Mouse (Mus musculus) limb, embryonic 15.5 days (tissue): ENCODE data around the gene Arntl2. TPM values are rescaled to one million over a fixed set of nuclear protein-coding genes. Genes with fewer than 3 reads are reported as not detected.

Experiments used
- ATAC-seq: fragments of 200-750 bp; cut with Nextera tagmentation; 2 replicates; pipeline ENCODE4 v1.8.0; 2017; ENCODE audit warnings: low read depth, moderate TSS enrichment; ENCODE audit not compliant: insufficient number of reproducible peaks, low FRiP score, low TSS enrichment
- H3K27ac ChIP-seq: fragments of 300-500 bp; sonication (generic); 2 replicates; pipeline ENCODE4 v1.5.1; 2015; ENCODE audit warnings: moderate library complexity, mild to moderate bottlenecking, inconsistent platforms
- H3K27me3 ChIP-seq: fragments of 300-500 bp; sonication (generic); 2 replicates; pipeline ENCODE4 v1.6.1; 2015; ENCODE audit warnings: inconsistent platforms
- H3K36me3 ChIP-seq: fragments of 300-500 bp; sonication (generic); 2 replicates; pipeline ENCODE4 v1.6.1; 2015; ENCODE audit warnings: inconsistent platforms
- H3K4me1 ChIP-seq: fragments of 300-500 bp; sonication (generic); 2 replicates; pipeline ENCODE4 v1.6.1; 2015; ENCODE audit warnings: inconsistent platforms
- H3K4me2 ChIP-seq: fragments of 300-500 bp; sonication (generic); 2 replicates; pipeline ENCODE4 v1.6.1; 2015; ENCODE audit warnings: mild to moderate bottlenecking, inconsistent platforms
- H3K4me3 ChIP-seq: fragments of 300-500 bp; sonication (generic); 2 replicates; pipeline ENCODE4 v1.5.1; 2015; ENCODE audit warnings: mild to moderate bottlenecking, inconsistent platforms
- H3K9ac ChIP-seq: fragments of 300-500 bp; sonication (generic); 2 replicates; pipeline ENCODE4 v1.6.1; 2015; ENCODE audit warnings: inconsistent platforms
- H3K9me3 ChIP-seq: fragments of 300-500 bp; sonication (generic); 2 replicates; pipeline ENCODE4 v1.6.1; 2016; ENCODE audit warnings: inconsistent platforms
- WGBS: fragments of 180-500 bp; shearing (Covaris S2); methylation state at CpG from one replicate; pipeline ENCODE4 v1.1.7; 2015; 5-methylcytosine and 5-hydroxymethylcytosine counted together
- polyA plus RNA-seq: library from polyadenylated mRNA; unstranded; fragments of >200 nt; fragmentation: Nextera tagmentation; extraction: Ambion mirVana; gene quantifications from 2 replicates; pipeline ENCODE4 v1.2.1, GENCODE M21; 2015

Arntl2 gene
- polyA plus RNA-seq, 1 experiment from 2014 or later: 7.9 TPM

DNA sequence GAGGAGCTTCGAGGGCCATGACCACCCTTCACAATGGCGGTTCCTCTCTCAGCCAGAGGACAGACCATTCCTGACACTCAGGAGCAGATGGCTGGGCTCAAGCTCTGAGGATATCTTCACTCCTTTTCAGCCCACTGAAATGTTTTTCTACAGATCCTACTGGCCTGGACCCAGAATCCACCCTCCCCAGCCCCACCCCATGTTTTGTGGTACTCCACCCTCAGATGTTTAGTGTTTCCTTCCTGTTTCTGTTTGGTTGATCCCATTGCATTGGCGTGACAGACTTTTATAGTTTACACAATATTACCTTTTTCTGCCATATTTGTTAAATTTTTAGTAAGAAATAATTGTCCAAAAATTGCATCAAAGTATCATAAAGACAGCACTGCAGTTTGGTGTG lies 38.5 kb downstream of the Arntl2 start:
- WGBS: 77% methylated on average over 3 of the region's 3 CpGs
- H3K9ac ChIP-seq: no peak overlapping the region
- H3K36me3 ChIP-seq: no peaks in the 10 kb centered on the region
- no peak for ATAC-seq
- no peak overlapping the region for H3K4me3 ChIP-seq
- H3K27me3 ChIP-seq: no peaks in the 10 kb centered on the region
- H3K27ac ChIP-seq: no peak overlapping the region
- no peaks in the 10 kb centered on the region for H3K4me1 ChIP-seq
- no peak overlapping the region for H3K4me2 ChIP-seq
- no peaks in the 10 kb centered on the region for H3K9me3 ChIP-seq

- Histone ChIP-seq H3K27ac (no peak overlapping the region), H3K36me3 (no peaks in the 10 kb centered on the region), H3K9me3 (no peaks in the 10 kb centered on the region), H3K4me3 (no peak overlapping the region), H3K27me3 (no peaks in the 10 kb centered on the region), H3K4me1 (no peaks in the 10 kb centered on the region), H3K9ac (no peak overlapping the region), H3K4me2 (no peak overlapping the region)
- WGBS: 20% methylated on average over 4 of the region's 4 CpGs
- ATAC-seq: no peak
Observed at GRCm38 (mm10) chr6:146835784-146836183, 39.9 kb downstream of the Arntl2 start.

- Histone ChIP-seq H3K4me2 (no peak overlapping the region), H3K9me3 (no peaks in the 10 kb centered on the region), H3K4me1 (no peaks in the 10 kb centered on the region), H3K27ac (no peak overlapping the region), H3K27me3 (no peaks in the 10 kb centered on the region), H3K4me3 (no peak overlapping the region), H3K36me3 (no peaks in the 10 kb centered on the region), H3K9ac (no peak overlapping the region)
- ATAC-seq: no peak
- WGBS: 79% methylated on average over 7 of the region's 7 CpGs
Observed at GRCm38 (mm10) chr6:146837316-146837715, 41.5 kb downstream of the Arntl2 start.

- ATAC-seq: no peak
- no peak overlapping the region for H3K4me3 ChIP-seq
- H3K27me3 ChIP-seq: no peaks in the 10 kb centered on the region
- H3K27ac ChIP-seq: no peak overlapping the region
- H3K9me3 ChIP-seq: no peaks in the 10 kb centered on the region
- no peaks in the 10 kb centered on the region for H3K4me1 ChIP-seq
- H3K9ac ChIP-seq: no peak overlapping the region
- WGBS: 93% methylated on average over 5 of the region's 5 CpGs
- no peaks in the 10 kb centered on the region for H3K36me3 ChIP-seq
- no peak overlapping the region for H3K4me2 ChIP-seq
Observed at GRCm38 (mm10) chr6:146838366-146838765, 42.5 kb downstream of the Arntl2 start.

- Histone ChIP-seq H3K4me2 (no peak overlapping the region), H3K4me1 (no peaks in the 10 kb centered on the region), H3K27me3 (no peaks in the 10 kb centered on the region), H3K9me3 (no peaks in the 10 kb centered on the region), H3K36me3 (no peaks in the 10 kb centered on the region), H3K9ac (no peak overlapping the region), H3K27ac (no peak overlapping the region), H3K4me3 (no peak overlapping the region)
- ATAC-seq: no peak
- WGBS: 89% methylated on average over 4 of the region's 4 CpGs
Observed at GRCm38 (mm10) chr6:146838863-146839262, 43.0 kb downstream of the Arntl2 start.

DNA sequence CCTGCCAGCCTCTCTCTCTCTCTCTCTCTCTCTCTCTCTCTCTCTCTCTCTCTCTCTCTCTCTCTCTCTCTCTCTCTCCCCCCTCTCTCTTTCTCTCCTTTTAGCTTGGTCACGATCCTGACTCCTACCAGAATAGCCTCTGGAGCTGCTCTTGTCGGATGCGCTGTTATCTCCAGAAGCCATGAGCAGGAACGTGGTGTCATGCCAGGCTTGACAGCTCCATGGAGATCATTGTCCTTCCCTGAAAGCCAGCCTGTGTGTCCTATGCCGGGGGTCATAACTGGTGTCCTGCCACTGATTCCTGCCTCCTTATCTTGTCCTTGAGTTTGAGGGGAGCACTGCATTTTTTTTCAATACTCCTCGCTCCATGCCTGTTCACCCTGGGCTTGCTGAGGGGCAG lies 49.0 kb downstream of the Arntl2 start:
- ATAC-seq: no peak
- H3K4me3 ChIP-seq: no peak overlapping the region
- 0 out of 2 replicates have a peak, but pooled peaks cover 3% of the 10 kb centered on the region for H3K4me1 ChIP-seq
- H3K27ac ChIP-seq: no peak overlapping the region
- H3K9ac ChIP-seq: no peak overlapping the region
- H3K27me3 ChIP-seq: no peaks in the 10 kb centered on the region
- WGBS: 81% methylated on average over 6 of the region's 6 CpGs
- H3K36me3 ChIP-seq: no peaks in the 10 kb centered on the region
- no peak overlapping the region for H3K4me2 ChIP-seq
- H3K9me3 ChIP-seq: no peaks in the 10 kb centered on the region

DNA sequence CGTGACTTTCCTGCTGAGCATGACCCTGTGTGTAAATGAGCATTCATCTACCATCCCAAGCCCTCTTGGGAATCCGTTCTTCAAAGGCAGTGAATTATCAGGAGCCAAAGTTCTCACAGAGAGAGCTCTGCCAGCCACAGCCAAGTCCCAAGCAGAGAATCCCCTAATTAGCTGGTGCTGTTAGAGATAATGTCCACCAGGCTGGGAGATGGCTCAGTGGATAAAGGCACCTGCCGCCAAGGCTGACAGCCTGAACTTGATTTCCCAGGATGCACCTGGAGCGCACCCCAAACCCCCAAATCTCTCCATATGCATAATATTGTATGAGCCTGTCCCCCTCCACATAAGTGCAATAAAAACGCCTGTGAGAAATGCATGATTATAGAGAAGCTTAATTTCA lies 49.5 kb downstream of the Arntl2 start:
- Histone ChIP-seq H3K9ac (no peak overlapping the region), H3K9me3 (no peaks in the 10 kb centered on the region), H3K4me2 (no peak overlapping the region), H3K4me1 (0 out of 2 replicates have a peak, but pooled peaks cover 3% of the 10 kb centered on the region), H3K27ac (no peak overlapping the region), H3K27me3 (no peaks in the 10 kb centered on the region), H3K4me3 (no peak overlapping the region), H3K36me3 (no peaks in the 10 kb centered on the region)
- 77% methylated on average over 5 of the region's 5 CpGs for WGBS
- no peak for ATAC-seq

- 79% methylated on average over 15 of the region's 15 CpGs for WGBS
Observed at GRCm38 (mm10) chr6:146845961-146846750, 50.3 kb downstream of the Arntl2 start.

GRCm38 (mm10) chr6:146847402-146847801 lies 51.5 kb downstream of the Arntl2 start:
- Histone ChIP-seq H3K4me3 (no peak overlapping the region), H3K9ac (no peak overlapping the region), H3K4me2 (no peak overlapping the region), H3K27ac (no peak overlapping the region), H3K4me1 (0 out of 2 replicates have a peak, but pooled peaks cover 3% of the 10 kb centered on the region), H3K9me3 (no peaks in the 10 kb centered on the region), H3K36me3 (no peaks in the 10 kb centered on the region), H3K27me3 (no peaks in the 10 kb centered on the region)
- ATAC-seq: no peak
- 61% methylated on average over 3 of the region's 3 CpGs for WGBS

More at GRCm38 (mm10) chr6:146845961-146846750, 50.3 kb downstream of the Arntl2 start:
- no peak for ATAC-seq
- no peak overlapping the region for H3K27ac ChIP-seq
- no peak overlapping the region for H3K4me2 ChIP-seq
- no peaks in the 10 kb centered on the region for H3K27me3 ChIP-seq
- no peaks in the 10 kb centered on the region for H3K9me3 ChIP-seq
- H3K36me3 ChIP-seq: no peaks in the 10 kb centered on the region
- no peak overlapping the region for H3K9ac ChIP-seq
- 0 out of 2 replicates have a peak, but pooled peaks cover 3% of the 10 kb centered on the region for H3K4me1 ChIP-seq
- H3K4me3 ChIP-seq: no peak overlapping the region

GRCm38 (mm10) chr6:146848281-146848680 lies 52.4 kb downstream of the Arntl2 start:
- H3K4me1 ChIP-seq: peaks cover 9% of the 10 kb centered on the region; the same call in 1 of the 2 replicates
- WGBS: 87% methylated on average over 3 of the region's 3 CpGs
- no peak for ATAC-seq

DNA sequence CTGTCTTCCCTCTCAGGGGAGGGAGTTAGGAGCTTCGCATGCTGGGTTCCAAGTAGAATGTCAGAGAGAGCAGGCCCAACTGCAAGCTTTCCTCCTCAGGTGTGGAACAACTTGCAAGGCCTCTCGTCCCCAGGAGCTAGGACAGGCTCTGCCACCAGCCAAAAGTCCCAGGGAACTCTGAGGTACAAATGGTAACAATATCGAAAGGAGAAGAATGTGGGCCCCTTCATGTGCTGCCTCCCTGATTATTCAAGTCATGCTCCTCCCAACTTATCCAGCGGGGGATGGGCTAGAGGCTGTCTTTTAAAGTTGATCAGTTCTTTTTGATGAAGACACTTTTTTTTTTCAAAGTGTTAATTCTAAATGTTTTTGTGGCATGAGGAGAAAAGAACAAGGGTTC lies 54.2 kb downstream of the Arntl2 start, which contains the start of gene Smco2:
Gene Smco2 (plus strand): TSS at position 55 of the 400 bp plus-strand sequence.
- no peaks in the 10 kb centered on the region for H3K27me3 ChIP-seq
- no peak for ATAC-seq
- H3K27ac ChIP-seq: no peak within 1 kb of the TSS
- no peaks in the 10 kb centered on the region for H3K36me3 ChIP-seq
- H3K9me3 ChIP-seq: no peaks in the 10 kb centered on the region
- no peak within 1 kb of the TSS for H3K4me3 ChIP-seq
- no peak within 1 kb of the TSS for H3K9ac ChIP-seq
- peaks cover 16% of the 10 kb centered on the region; the same call in 1 of the 2 replicates for H3K4me1 ChIP-seq
- WGBS: 76% methylated on average over 4 of the region's 4 CpGs
- H3K4me2 ChIP-seq: no peak within 1 kb of the TSS

More at GRCm38 (mm10) chr6:146848281-146848680, 52.4 kb downstream of the Arntl2 start:
- H3K36me3 ChIP-seq: no peaks in the 10 kb centered on the region
- no peak overlapping the region for H3K27ac ChIP-seq
- no peak overlapping the region for H3K4me3 ChIP-seq
- no peaks in the 10 kb centered on the region for H3K9me3 ChIP-seq
- no peaks in the 10 kb centered on the region for H3K27me3 ChIP-seq
- no peak overlapping the region for H3K4me2 ChIP-seq
- H3K9ac ChIP-seq: no peak overlapping the region

DNA sequence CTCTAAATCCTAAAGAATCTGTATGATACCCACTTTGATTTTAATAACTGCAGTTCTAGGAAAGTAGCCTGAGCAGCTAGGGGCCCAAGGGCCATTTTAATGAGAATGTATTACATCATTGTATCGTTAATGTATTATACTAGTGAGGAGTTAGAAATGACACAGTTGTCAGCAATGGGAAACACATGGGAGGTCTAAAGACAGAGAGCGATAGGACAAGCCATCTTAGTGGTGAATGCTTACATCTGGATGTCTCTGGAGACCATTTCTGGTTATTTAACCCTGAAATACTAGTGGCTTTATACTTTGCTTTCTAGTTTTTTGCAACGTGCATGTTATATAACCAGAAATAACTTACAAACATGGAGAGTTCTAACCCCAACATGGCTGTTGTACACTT lies 56.1 kb downstream of the Arntl2 start:
- no peak for ATAC-seq
- H3K9ac ChIP-seq: no peak overlapping the region
- H3K36me3 ChIP-seq: no peaks in the 10 kb centered on the region
- 51% methylated on average over 3 of the region's 3 CpGs for WGBS
- H3K9me3 ChIP-seq: no peaks in the 10 kb centered on the region
- H3K27ac ChIP-seq: no peak overlapping the region
- no peaks in the 10 kb centered on the region for H3K27me3 ChIP-seq
- H3K4me1 ChIP-seq: peaks cover 13% of the 10 kb centered on the region; the same call in 1 of the 2 replicates
- H3K4me2 ChIP-seq: no peak overlapping the region
- no peak overlapping the region for H3K4me3 ChIP-seq
